Mouse (Mus musculus): ENCODE results near the gene B4galnt4.
"Not testable (repeated sequence)": the region's sequence is repeated elsewhere in the genome, so short reads cannot be mapped to it uniquely, and the experiment has no call there.

The B4galnt4 gene

DNA sequence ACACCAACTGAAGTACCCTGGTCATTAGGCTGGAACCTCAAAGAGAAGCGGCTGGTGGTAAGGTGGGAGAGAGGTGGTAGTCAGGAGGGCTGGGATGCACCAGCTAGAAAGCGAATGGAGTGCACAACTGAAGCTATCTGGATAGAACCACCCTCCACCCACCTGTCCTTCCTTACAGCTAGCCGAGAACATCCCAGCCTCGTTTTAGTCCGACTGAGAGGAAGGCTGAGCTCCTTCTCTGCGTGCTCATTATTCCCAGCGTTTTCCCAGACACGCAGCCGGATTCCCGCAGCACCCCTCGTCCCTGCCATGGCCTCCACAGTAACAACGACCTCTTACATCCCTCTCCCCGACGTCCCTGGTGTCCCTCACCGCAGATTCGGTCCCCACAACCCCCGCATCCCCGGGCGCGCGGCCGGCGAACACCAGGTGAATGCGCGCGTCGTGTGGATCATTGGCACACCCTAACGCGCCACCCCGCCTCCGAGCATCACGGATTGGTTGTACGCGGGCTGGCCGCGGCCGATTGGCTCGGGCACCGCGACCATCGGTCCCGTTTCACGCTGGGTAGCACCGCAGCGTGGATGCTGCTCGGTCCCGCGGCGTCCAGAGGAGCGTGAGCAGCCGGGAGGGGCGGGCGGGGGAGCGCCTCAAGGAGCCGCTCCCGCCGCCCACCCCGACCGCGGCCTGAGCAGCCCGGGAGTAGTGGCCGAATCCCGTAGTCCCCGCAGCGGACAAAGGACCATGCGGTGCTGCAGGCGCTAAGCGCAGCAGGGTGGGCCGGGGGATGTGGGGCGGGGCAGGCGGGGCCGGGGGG is at the start of gene B4galnt4:
B4galnt4 (plus strand) TSS at position 679 of the 817 bp plus-strand sequence.
- DNase-seq (ENCODE audit: extremely low spot score, low read depth, low spot score) = no peak

DNA sequence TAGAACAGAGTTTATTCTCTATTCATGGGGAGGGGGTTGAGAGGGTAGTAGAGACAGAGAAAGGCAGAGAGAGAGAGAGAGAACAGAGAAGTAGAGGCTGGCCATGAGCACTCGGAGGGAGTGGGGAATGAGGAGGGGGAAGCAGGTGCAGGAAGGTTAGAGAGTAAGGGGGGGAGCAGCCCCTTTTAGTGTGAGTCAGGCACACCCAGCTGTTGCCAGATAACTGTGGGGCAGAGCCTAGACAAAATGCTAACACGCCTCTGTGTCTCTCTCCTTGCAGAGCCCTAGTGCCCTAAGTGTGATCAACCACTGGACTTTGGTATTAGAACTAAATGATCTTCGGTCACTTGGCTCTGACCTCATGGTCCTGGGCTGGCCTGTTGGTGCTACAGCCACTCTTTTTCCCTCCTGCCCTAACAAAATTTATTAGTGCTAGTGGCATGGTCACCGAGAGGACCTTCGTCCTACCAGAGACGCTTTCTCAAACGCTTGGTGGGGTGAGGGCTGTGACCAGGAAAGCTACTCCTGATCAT is 49.6 kb upstream of the B4galnt4 start:
- no peak for DNase-seq (ENCODE audit: extremely low spot score, low read depth, low spot score)

DNA sequence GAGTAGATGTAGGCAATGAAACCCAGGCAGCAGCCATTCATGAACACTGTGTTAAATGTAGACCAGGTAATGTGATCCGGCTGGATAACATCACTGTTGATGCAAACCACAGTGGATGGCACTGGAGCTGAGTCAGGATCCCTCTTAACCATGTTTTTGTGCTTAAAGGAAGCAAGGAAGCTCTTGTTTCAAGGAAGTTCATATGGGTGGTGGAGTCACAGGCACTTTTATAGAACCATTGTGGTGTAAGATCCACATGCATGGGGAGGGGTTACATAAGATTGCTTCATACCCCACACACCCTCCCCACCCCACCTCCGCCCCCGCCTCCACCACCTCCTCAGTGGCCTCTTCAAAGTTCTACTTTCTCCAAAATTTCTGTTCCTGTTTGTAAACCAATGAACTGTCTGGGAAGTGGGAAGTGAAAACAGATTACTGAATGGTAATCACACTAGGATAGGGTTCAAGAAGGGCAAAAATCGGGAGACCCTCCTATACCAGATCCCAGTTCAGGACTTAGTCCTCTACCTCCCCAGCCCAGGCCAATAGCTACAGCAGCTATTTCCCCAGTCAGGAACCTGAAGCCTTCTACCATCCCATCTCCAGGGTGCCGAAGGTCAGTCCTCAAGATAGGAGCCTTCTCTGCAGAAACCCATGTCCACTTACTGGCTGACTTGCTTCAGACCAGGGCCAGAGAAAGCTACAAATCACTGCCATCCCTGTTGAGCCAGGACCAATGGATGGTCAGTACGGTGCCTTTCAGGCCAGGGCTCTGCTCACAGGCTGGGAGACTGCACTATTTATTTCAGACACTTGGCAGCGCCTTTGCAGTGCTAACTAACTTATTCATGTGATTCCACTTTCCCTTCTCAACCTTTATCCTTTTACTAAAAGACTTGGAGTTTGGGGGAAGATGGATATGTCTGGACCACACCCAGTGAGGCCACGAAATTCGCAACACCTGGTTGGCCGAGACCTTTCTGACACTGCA is 43.9 kb upstream of the B4galnt4 start:
- DNase-seq (ENCODE audit: extremely low spot score, low read depth, low spot score) = no peak

DNA sequence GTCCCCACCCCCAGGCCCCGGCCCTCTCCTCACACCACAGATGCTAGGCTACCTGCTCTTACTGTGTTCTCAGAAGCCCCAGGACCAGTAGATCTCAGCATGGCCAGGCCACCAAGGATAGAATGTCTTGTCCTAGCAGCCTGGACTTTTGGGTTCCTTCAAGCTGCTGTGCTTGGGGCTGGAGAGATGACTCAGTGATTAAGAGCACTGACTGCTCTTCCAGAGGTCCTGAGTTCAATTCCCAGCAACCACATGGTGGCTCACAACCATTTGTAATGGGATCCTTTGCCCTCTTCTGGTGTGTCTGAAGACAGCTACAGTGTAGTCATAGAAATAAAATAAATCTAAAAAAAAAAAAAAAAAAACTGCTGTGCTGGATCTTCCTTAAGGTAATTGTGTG is 43.1 kb upstream of the B4galnt4 start, which contains the start of gene Ifitm6:
Ifitm6 (minus strand) TSS at position 101 of the 400 bp plus-strand sequence.
- not testable (repeated sequence) for DNase-seq (ENCODE audit: extremely low spot score, low read depth, low spot score)

DNA sequence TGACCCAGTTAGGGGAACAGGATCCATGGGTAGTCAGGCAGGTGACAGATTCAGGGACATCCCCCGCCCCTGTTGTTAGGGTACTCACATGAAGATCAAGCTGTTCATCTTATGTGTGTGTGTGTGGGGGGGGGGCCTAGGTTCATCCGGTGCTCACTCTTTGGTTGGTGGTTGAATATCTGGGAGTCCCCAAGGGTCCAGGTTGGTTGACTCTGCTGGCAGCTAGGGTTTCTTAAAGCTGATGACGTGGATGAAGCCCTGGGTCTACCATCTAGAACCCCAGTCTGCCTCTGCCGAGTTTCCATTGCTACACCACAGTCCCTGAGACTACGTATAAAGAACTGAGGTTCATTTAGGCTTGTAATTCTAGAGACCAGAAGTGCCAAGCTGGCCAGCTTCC is 41.9 kb upstream of the B4galnt4 start:
- no peak for DNase-seq (ENCODE audit: extremely low spot score, low read depth, low spot score)

DNA sequence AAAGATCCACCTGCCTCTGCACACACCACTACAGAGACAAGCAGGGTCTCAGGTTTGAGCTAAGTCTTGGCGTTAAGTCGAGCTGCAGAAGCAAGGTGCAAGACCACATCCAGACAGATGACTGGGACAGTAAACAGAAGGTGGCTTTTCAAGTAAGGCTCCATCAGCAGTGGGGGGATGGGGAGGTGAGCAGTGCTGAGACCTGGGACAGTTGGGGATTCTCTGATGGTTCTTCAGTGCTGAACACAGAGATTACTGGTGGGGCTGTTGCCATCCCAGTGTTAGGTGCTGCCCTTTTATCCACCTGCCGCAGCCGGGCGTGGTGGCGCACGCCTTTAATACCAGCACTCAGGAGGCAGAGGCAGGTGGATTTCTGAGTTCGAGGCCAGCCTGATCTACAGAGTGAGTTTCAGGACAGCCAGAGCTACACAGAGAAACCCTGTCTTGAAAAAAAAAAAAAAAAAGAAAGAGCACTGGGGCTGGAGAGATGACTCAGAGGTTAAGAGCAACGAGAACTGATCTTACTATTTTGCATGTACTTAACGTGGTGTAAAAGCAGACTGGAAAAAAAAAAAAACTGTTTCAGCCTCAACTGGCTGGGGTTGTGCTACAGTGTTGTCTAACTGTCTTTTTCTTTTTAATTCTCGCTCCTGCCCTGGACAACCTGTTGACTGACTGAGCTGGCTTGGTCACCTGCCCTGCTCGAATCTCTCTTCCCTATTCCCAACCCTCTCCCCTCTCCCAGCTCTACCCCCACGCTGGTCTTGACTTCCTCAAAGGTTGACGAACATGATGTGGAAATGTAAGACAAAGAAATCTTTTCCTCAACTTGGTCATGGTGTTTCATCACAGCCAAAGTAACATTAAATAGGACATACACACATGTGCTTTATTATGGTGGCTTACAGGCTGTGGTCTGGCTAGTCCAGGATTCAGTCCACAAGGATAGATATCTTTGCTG is 39.1 kb upstream of the B4galnt4 start:
- DNase-seq (ENCODE audit: extremely low spot score, low read depth, low spot score) = no peak

DNA sequence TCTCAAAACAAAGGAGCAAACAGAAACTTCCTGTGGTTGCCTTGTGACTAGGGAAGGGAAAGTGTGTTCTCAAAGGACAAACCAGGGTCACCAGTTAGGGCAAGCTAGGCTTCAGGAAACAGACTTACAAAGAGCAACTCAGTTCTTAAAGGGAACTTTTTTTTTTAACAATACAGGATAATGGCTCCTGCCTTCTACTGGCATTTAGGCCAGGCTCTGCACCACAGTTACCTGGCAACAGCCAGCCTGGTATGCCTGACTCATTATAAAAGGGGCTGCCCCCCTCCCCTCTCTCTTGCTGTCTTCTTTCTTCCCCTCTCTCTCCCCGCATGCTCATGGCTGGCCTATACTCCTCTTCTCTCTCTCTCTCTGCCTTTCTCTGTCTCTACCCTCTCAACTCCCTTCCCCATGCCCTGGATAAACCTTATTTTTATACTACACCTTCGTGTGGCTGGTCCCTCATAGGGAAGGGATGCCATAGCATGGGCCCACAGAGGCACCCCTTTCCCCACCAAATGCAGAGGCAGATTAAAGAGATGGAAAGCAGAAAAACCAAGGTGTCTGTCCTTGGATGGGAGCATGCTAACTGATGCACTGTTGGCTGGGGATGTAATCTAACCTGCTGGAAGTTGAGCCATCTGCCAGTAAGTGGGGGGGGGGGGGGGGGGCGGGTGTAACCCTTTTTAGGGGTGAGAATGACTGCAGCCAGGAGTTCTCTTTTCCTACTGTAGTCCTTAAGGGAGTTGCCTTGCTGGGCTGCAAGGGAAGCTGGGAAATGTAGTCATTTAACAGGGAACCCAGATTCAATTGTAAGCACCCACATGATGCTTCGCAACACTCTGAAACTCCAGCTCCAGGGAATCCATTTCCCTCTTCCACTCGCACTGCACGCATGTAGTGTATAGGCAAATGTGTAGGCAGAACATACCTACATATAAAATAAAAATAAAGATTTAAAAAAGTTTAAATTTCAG is 35.8 kb upstream of the B4galnt4 start:
- DNase-seq (ENCODE audit: extremely low spot score, low read depth, low spot score) = no peak

DNA sequence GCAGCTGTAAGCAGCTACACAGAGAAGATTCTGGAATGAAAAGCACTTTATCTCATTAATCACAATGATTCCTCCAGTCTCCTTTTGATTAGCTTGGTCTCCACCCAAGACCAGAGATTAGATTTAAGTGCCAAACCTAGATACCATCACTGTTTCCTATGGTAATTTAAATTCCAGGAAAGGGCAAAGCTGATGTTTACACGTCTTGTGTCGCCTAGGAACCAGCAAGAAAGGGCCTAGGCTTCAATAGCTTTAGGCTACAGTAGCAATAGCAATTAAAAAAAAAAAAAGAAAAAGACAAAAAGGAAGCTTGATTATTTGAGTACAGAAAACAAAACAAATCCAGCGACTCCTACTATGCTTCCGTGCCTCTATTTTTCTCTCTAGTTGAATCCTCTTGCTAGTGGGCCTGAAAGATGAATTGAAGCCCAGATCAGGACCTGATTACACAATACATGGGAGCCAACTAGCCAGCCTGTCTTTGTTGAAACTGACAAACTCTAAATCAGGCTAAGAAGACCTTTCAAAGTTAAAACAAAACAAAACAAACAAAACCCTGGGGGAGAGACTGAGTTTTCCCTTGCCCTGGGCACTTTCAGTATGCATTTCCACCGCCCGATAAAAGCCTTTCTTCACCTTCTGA is 34.7 kb upstream of the B4galnt4 start:
- no peak for DNase-seq (ENCODE audit: extremely low spot score, low read depth, low spot score)

DNA sequence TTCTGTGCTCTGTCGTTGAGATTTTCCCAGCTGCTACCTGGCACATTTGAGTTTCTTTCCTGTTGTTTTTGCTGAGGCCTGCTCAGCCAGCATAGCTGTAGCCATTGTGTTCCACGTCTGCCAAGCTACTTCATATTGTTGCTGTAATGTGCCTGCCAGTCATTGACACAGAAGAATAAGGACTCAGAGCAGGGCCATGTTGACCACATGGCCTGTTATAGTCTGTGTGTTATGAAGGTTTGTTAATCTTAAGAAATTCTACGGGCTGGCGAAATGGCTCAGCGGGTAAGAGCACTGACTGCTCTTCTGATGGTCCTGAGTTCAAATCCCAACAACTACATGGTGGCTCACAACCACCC is 34.2 kb upstream of the B4galnt4 start:
- no peak for DNase-seq (ENCODE audit: extremely low spot score, low read depth, low spot score)

DNA sequence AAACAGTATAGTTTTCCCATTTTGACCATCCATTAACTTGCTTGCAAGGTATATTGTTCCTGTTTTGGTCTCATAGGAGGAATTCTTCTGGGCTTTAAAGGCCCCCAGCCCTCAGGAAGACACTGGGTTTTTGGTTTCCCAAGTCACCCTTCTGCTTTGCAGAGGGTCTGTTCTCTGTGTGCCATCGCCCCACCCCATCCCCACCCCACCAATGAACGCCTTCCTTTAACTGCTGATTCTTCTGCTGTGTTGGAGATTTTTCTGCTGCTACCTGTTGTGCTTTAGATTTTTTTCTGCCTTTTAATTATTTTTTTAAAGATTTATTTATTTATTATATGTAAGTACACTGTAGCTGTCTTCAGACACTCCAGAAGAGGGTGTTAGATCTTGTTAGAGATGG is 32.1 kb upstream of the B4galnt4 start, which contains the start of gene Gm17387:
Gm17387 (plus strand) TSS at position 301 of the 400 bp plus-strand sequence.
- no peak for DNase-seq (ENCODE audit: extremely low spot score, low read depth, low spot score)

DNA sequence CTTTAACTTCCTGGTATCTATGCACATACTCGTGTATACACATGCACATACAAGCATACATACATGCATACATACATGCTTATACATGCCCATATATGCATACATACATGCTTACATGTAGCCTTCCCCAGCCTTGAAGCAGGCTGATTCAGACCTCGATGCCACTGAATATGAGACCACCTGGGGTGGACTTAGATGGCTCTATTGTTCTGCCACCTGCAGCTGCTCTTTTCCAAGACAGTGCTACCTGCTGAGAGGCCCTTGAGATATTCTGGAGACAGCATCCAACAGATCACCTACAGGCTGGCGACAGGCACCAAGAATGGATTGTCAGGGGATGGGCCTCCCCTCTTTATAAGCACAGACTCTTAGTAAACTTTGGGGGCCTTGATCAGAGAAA is 30.5 kb upstream of the B4galnt4 start:
- DNase-seq (ENCODE audit: extremely low spot score, low read depth, low spot score) = no peak

DNA sequence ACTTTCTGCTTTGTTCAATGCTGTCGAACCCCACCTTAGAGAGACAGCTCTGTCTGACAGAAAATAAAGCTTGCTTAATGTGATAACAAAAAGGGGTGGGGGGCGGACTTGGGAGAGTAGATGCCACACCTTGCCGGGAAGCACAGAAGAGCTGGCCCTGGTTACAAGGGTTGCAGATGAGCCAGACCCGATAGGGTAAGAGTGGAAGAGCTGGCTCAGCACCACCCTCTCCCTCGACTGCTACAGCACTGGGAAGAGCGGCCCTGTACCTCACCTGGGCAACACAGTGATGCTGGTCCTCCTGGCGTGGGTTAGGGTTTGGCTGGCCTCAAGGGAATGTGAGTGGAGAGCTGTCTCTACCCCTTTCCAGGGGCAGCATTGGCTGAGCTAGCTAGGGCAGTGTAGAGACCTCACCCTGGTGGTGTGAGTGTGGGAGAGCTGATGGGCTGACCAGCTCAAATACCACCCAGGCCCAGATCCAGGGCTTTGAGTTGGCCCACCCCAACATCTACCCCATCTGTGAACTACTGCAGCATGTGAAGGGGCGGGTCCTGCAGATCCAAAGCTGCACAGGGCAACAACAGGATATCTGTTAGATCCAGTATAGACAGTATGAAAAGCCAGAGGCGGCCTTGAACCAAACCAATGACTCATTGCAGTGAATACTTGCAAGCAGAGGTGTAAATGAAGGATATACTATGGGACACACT is 28.3 kb upstream of the B4galnt4 start:
- DNase-seq (ENCODE audit: extremely low spot score, low read depth, low spot score) = no peak

DNA sequence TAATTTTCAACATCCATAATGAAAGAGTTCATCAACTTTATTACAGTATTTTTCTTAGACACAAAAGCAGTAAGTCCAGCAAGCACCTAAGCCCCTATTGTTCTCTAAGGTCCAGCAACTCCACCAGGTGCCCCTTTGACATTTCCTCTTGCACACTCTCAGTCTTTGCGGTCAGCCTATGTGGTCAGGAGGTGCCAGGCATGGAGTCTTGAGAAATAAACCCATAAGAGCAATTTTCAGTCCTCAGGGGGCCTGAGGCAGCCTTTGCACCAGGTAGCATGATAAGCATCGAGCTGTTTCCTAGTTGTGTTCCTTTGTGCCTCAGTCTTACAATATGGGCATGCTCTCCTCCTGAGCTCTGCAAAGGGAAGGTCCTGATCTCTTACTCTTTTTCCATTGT is 24.3 kb upstream of the B4galnt4 start:
- not testable (repeated sequence) for DNase-seq (ENCODE audit: extremely low spot score, low read depth, low spot score)

DNA sequence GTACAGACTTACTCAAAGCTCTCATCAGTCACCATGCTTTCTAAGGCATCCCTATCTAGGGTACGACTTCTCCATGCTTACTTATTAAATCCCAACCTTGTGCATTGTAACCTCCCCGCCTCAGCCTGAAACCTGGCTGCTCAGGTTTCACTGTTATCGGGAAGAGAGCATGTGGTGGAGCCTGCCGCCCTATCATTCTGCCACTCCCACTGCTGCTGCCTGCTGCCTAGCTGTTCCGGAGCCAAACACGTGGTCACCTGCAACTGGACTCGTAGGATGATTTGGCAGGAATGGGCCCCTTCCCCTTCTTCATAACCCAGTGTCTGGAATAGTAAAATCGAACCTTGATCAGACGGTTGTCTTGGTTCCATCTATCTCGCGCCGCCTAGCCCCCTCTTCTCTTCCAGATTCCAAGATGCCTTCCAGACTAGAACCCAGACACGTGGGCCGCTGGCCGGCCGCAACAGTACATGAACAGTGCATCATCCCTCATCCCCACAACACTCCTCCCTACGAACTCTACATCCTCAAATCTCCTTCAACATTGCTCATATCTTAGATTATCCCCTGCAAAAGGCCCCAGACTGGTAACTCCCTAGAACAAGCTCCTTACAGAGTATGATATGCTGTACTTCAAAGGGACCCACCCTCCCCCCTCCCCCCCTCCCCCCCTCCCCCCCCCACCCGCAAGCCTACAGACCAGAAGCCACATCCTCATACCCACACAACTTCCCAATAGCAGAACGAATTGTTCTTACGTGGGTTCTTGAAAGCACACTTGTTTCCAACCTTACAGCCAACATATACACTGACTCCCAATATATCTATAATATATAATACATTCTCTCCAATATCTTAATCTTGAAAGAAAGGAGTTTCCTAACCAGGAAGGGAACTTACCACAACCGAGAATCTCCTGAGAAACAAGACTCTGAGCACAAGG is 22.5 kb upstream of the B4galnt4 start:
- no peak for DNase-seq (ENCODE audit: extremely low spot score, low read depth, low spot score)

DNA sequence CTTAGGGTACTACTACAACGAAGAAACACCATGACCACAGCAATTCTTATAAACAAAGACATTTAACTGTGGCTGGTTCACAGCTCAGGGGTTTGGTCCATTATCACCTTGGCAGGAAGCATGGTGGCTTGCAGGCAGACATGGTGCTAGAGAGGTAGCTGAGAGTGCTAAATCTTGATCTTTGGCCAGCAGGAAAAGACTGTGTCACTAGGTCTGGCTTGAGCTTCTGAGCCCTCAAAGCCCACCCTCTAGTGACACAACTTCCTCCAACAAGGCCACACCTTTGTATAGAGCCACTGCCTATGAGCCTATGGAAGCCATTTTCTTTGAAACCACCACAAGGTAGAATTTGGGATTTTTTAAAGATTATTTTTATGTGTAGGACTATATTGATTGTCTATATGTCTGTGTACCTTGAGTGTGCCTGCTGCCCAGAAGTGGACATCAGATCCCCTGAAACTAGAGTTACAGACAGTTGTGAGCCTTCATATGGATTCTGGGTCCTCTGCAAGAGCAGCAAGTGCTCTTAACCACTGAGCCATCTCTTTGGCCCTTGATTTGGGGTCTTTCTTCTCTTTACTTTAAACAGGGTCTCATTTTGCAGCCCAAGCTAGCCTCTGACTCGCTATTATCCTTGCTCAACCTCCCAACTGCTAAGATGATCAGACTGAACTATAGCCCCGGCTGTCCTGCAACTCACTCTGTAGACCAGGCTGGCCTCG is 21.4 kb upstream of the B4galnt4 start:
- DNase-seq (ENCODE audit: extremely low spot score, low read depth, low spot score) = no peak

DNA sequence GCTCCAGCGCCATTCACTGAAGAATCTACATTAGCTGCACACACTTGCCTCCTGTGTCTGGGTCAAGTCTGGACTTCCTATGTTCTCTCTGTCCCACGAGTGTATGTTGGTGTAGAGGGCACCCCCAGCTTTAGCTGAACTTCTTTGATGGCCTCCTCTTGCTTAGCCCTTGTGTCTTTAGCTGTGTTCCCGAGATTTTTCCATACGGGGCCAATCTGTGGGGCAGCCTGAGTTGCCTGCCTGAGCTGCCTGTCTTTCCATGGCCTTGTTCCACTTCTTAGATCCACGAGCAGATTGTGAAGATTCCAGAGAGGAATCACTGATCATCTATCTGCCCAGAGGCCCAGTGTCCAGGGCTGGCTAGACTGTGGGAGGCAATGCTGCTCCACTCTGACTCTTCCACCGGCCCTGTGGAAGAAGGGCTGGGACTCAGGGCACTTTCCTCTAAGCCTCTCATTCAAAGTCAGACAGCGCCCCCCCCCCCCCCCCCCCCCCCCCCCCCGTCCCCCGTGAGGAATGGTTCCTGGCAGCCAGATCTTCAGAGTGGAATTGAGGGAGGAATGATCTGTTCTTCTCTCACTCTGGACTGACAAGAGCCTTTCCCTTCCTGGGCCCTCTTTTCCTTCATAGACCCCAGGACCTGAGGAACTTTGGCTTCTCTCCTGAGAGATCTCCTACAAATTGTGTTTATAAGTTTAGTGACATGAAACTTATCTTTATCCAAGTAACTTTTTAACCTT is 19.9 kb upstream of the B4galnt4 start:
- no peak for DNase-seq (ENCODE audit: extremely low spot score, low read depth, low spot score)
